Mouse (Mus musculus) ES-Bruce4 (cell line): ENCODE results near the gene Nudt14.
A peak's percentile ranks its signal among the peaks of the same experiment; 100 is the strongest.

Experiments
- CTCF ChIP-seq: IDR thresholded peaks from one replicate; pipeline ENCODE4 v1.8.1; 2011; ENCODE audit warnings: low read depth, low read length
- POLR2A ChIP-seq: IDR thresholded peaks from one replicate; pipeline ENCODE4 v1.8.1; 2011; ENCODE audit warnings: low read length; ENCODE audit not compliant: insufficient read depth

- TF ChIP-seq POLR2A (peak; percentile 60), CTCF (peak; percentile 38)
These were observed 34.6 kb upstream of the Nudt14 start, which contains the start of gene Btbd6 for GRCm38 (mm10) chr12:112976371-112977073.
